Mouse (Mus musculus): ENCODE data around the gene Crlf2.

Crlf2 gene

DNA sequence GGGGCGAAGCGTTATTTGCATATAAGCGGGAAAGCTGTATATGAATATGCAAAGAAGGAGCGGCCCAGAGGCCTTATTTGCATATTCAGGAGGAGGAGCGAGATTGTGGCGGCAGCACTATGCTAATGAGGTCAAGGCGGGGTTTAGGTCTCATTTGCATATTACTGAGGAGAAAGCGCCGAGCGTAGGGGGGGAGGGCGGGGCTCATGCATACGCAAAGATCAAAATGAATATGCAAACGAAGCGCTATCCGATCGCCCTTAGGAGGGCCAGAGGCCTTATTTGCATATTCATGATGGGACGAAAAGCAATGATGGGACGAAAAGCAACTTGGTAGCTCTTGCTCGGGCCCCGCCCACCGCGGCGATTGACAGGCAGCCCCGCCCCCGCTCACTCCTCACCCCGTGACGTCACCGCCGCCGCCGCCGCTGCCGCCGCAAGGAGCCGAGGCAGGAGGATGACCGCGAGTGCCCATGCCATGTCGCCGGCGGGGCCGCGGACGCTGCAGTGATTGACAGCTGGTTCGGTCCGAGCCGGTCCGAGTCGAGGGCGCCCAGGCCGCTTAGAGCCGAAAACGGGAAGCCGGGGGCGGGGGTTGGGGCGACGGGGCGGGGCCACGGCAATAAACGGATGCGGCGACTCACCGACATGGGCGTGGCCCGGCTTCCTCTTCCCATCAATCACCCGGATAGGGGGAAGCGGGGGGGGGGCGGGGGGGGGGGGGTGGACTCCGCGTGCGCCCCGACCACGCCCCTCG is at the start of gene Crlf2:
Gene Crlf2 (minus strand): TSS at position 590 of the 757 bp plus-strand sequence.
- ATAC-seq (ENCODE audit: low TSS enrichment), result peak; percentile 62

DNA sequence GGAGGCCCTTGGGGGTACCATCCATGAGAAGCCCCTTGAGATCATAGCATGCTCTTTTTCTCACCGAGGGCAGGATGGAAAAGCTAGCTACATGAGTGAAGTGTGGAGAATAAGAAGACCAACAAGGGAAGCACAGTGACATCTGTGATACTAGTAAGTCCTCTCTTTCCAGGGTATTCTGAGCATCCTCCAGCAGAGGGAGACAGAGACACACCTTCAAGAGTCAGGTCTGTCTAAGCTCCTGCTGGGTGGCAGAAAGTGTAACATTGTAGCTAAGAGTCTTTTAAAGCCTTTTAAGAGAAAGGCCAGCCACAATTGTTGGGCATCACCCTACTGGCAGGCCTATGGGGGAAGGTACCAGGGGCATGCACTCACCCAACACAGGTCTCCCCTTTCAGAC is 43.8 kb upstream of the Crlf2 start:
- ATAC-seq (ENCODE audit: low TSS enrichment), result peak; percentile 69

DNA sequence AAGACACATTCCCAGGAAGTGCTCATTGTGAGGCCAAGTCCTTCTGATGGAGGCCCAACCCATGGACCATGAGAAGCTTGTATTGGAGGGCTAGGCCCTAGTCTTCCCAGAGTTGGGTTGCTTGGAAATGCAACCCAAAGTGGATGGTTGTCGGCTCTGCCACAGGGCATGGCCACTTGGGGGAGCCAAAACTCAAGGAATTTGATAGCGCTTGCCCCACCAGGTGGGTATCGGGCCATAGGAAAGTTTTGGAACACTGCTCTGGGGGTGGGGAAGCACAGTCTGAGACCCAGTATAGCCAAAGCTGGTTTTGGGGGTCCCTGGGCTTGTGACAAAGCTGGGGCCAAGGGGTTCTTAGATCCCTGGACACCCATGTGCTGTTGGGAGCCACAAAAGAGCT is 42.3 kb upstream of the Crlf2 start:
- ATAC-seq (ENCODE audit: low TSS enrichment), result peak; percentile 62; the same call in 1 of the 2 replicates

DNA sequence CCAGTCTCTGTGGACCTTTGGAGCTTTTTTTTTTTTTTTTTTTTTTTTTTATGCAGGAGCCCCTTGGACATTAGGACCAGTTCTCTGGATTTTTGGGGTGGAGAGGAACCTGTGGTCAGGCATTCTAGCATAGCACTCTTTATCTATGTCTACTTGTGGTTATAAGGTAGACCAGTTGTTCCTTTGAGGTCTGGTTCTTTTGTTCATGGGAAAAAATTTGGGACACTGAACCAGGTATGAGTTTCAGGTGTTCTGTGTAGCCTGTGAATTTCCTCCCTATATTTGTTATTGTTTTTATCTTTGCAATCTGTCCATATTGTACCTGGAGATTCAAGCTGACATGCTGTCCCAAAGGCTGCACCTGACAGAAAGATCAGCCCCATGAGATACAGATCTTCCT is 40.1 kb upstream of the Crlf2 start:
- ATAC-seq (ENCODE audit: low TSS enrichment), result no peak

DNA sequence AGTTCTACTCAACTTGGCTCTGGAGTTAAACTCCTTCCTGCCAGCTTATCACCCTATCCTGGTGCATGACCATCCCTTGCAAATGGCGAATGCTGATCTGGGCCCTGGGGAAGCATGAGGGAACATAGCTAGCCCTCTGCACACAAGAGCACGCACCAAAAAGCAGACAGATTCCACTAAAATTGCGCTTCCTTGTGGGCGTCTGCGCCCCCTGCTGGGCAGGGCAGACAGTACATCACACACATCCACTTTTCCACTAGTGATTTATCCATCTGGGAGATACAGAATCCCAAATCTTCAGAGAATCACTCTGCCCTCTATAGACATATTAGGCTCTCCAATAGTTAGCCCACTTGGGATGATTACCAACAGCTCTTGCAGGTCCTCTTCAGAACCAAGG is 37.9 kb upstream of the Crlf2 start:
- no peak for ATAC-seq (ENCODE audit: low TSS enrichment)

DNA sequence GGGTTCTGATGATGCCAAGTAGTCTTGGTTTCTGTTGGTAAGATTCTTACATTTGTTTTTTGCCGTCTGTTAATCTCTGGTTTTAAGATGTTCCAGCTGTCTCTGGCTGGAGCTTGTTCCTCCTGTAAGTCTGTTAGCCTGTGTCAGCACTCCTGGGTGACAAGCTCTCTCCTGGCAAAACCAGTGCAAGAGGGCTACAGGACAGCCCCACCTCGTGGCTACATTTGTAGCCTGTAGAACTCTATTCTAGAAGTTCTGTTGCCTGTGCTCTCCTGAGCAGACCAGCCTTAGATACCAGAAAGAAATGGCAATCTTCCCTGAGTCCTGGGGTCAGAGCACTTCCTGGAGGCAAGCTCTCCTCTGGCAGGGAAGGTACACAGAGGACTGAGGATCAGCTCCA is 4.0 kb upstream of the Crlf2 start:
- ATAC-seq (ENCODE audit: low TSS enrichment), result no peak

DNA sequence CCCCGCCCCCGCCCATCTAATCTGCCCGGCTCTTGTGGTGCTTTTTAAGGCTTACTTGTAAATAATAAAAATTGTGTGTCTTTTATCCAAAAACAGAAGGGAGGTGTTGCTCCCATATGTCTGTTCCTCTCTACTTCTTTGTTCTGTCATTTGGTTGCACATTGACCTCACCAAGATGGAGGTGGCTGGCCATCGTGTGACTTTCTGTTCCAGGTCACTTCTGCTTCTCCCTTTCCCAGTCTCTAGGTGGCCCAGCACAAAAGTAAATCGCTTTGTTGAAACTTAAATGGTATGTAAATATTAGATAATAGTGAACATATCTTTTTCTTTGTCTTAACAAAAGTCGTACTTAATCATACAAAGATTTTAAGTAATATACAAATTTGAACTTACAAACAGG is 398 bp upstream of the Crlf2 start:
- ATAC-seq (ENCODE audit: low TSS enrichment), result no peak

DNA sequence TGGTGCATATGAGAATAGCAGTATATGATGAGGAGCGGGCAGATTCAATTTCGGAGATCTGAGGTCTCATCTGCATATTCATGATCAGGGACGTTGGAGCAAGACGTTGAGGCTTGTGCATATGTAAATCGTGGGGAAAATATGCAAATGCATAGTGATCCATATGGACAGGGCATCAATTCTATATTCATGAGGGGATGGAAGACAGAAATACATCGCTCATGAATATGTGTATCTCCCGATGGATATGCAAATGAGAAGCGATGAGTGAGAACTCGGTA is 730 bp downstream of the Crlf2 start:
- ATAC-seq (ENCODE audit: low TSS enrichment), result no peak

DNA sequence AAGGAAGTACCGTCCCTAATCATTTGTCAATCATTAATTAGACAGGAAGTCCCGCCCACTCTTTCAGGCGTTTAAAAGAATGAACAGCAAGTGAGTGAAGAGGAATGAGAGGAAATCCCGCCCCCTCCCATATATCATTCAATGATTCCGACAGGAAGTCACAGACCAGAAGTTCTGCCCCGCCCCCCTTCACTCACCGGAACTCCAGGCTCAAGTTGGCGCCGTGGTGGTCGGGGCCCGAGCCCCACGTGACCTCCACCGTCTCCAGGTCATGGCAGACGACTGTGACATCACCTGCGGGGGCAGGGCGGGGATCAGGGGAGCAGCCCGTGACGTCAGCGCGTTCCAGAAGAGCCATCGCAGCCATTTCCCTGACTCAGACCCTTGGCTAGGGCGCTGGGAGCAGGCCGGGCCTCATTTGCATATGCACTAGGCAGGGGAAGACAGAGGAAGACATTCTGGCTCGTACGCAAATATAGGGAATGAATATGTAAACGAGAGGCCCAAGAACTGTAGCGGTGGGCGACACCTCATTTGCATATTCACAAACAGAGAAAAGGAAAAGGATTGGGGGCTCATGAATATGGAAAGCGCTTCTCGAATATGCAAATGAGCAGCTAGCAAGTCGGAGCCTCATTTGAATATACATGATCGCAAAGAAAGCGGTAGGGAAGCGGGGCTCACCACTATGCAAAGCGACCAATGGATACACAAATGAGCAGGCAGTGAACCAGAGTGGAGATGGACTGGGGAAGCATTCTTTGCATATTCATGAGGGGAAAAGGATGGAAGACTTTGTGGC is 1.3 kb downstream of the Crlf2 start:
- ATAC-seq (ENCODE audit: low TSS enrichment), result peak; percentile 60

DNA sequence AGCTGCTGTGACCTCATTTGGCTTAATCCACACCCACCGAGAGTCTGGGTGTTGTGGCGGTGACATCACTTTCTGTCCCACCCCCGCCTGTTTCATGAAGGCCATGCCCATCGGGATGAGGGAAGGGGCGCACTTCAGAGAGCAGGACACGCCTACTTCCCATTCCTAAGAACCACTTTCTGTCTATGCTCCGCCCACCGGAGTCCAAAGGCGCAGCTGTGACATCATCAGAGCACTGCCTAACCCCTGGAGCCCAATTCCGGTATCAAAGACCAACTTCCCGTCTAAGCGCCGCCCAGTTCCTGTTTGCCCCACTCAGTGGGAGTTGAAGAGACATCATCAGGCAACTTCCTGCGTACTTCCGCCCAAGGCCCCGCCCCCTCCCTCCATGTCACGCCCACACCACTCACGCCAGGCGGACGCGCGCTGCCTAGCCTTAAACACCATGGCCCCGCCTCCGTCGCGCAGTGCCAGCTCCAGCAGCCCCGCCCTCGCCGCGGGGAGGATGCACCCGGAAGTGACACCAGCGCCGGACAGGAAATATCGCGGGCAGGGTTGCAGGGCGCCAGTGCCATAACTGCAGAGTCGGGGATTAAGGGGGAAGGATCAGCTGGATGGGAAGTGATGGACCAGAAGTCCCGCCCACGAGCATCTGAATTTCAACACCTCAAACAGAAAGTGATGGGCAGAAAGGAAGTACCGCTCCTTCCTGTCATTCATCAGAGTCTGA is 2.0 kb downstream of the Crlf2 start:
- ATAC-seq (ENCODE audit: low TSS enrichment), result peak; percentile 62

DNA sequence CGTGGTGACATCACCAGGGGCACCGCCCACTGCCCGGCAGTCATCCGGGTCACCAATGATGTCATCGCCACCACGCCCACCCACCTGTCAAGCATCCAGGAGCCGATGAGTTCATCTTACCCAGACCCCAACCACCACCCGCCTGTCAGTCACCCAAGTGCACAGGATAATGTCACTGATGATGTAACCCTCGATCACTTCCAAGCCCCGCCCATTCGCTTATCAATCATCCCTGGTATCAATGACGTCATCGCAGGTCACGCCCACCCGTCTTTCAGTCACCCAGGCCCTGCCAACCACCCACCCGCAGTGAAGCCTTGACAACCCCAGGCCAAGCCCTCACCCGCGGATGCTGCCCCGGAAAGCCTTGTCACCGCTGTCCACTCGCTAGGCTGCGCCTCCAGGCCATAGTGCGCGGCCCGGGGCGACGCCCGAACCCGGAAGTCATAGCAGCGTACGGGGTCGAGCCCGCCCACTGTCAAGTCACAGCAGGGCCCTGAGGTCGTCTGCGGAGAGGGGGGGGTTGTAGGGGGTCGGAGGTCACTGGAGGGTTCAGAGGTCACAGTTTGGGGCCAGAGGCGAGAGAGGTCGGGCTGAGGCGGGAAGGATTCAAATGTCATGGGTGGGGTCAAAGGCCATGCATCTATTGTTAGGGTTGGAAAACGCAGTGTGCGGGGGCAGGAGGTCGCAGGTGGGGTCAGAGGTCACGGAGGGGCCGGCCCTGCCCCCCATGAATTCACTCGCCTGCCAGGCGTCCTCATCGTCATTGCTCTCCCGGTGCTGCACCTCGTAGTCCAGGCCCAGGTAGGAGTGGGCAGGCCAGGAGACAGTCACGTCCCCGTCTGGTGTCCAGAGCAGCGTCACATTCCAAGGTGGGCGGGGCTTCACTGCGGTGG is 2.9 kb downstream of the Crlf2 start:
- no peak for ATAC-seq (ENCODE audit: low TSS enrichment)

DNA sequence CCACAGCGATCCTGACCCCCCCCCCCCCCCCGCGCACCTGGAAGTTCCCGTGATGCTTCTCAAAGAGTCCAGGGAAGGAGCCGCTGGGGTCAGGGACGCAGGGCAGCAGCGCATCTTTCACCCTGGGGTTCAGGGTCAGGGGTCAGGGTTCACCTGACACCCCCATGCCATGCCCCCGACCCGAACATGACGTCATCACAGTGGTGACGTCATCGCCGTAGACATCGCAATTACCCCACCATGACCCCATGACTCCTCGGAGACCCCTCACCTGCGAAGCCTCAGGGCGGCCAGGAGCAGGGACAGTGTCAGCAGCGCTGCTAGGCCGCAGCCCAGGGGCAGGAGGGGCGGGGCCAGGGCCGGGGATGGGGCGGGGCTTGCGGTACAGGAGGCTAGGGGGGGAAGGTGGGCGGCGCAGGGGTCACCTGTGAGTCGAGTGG is 3.5 kb downstream of the Crlf2 start:
- ATAC-seq (ENCODE audit: low TSS enrichment), result no peak

DNA sequence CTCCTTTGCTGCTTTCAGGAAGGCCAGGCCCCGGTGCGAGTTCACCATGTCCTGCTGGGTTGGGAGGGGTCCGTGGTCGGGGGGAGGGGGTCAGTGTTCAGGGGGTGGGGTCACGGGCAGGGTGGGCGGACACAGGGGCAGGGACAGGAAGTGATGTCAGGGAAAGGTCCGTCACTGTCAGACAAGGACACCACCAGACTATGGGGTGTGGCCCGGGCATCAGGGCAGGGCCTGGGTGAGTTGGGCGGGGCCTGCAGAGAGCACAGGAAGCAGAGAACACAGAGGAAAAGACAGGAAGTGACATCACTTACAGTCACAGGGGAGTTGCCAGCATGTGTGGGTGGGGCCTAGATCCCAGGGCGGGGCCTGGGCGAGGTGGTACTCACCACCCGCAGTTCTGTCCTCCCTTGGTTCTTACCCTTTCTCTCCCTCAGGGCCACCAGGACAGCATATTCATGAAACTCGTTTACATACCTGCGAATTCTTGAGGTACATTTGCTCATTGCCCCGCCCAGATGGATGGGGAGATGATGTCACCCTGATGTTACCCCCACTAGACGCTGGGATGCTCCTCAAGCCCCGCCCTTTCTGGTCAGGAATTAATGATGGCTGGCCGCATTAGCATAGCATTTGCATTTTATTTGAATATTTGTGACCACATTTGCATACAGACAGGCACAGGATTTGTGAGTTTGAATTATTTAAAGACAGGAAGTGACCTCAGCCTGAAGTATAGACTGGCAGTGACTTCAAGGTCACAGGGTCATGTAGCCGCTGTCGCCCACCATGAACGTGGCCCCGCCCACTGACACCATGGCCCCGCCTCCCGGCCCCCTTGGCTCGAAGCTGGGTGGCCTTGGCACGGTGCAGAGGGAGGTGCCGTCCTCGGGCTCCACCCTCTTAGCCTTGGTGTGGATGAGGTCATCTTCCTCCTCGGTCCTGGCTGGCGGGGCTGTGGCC is 4.4 kb downstream of the Crlf2 start:
- ATAC-seq (ENCODE audit: low TSS enrichment), result no peak

DNA sequence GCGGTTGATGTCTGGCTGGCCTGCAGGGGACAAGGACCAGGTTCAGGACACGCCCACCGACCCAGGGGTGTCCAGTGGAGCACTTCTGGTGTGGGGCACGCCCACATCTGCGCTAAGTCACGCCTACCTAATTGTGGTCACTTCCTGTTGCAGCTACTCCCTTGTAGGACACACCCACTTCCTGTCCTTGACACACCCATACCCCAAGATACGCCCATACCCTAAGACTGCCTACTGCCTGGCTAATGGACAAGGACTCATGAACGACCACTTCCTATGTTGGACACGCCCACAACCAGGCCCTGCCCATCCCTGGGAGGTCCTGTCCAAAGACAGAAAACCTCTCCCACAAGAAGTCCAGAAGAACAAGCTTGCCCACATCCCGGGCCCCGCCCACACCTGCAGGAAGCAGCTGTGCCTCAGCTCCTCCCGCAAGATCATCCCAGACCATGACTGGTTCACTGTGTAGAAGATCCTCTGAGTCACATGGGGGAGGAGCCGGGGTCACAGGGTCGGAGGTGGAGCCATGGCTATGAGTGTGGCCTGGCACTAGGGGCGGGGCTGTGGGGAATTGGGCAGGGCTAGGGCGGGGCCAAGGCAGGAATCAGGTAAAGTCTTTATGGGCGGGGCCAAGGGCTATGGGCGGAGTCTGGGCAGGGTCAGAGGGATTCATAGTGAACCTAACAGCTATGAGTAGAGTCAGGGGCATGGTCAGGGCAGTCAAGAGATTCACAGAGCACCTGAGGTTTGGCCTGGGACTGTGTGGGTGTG is 5.4 kb downstream of the Crlf2 start:
- ATAC-seq (ENCODE audit: low TSS enrichment), result no peak

DNA sequence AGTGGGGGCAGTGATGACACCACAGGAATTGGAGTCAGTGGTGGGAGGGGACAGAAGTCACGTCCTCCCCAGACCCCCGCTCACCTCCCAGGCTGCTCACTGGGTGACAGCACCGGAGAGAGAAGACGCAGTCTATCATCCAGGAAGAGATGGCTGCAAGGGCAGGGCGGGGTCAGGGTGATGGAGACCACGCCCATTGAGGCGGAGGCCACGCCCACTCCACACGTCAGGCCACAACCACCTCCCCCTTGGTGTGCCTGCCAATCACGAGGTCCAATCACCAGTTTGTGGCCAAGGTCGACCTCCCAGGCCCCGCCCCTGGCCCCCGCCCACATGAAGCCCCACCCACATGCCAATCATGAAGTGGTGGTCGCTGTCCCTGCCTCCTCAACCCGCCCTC is 6.3 kb downstream of the Crlf2 start:
- no peak for ATAC-seq (ENCODE audit: low TSS enrichment)

DNA sequence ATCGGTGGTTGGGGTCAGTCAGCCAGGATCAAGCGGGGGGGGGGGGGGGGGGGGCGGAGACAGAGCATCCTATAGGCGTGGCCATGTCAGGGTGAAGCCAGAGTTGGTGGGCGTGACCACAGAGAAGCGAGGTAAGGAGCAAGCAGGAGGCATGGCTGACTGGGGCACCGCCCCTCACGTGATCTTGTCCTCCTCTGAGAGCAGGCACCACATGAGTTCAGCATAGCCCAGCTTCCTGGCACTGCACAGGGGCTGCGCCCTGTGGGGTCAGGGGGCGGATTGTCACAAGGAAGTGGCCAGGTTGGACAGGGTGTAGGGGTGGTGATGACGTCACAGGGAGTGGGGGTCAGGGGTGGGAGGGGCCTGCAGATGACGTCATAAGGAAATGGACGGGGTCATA is 6.7 kb downstream of the Crlf2 start:
- ATAC-seq (ENCODE audit: low TSS enrichment), result no peak

DNA sequence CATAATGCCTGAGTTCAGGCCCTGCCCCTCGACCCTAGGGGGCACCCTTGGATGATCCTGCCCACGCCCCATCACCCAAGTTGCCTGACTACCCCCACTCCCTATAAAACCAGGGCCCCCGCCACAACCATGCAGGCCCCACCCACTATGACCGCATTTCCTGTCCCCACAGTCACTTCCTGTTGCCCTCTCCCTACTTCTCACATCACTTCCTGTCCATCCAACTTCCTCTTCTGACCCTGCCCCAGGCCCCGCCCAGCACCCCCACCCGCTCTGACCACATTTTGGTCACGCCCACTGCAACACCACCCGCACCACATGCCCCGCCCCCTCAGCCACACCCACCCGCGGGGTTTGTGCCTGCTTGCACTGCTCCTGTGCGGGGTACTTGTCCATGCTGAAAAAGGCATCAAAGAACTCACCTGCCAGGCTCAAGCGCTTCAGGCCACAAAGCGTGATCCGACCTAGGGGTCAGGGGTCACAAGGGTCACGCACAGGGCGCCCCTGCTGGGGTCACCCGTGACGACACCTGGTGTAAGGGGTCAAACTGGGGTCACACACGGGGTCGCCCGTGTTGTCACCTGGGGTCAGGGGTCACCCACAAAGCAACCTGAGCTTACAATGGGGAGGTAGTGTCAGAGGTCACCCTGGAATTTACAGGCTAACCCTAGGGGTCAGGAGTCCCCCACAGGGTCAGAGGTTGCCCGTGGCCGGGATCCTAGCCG is 7.6 kb downstream of the Crlf2 start:
- no peak for ATAC-seq (ENCODE audit: low TSS enrichment)

DNA sequence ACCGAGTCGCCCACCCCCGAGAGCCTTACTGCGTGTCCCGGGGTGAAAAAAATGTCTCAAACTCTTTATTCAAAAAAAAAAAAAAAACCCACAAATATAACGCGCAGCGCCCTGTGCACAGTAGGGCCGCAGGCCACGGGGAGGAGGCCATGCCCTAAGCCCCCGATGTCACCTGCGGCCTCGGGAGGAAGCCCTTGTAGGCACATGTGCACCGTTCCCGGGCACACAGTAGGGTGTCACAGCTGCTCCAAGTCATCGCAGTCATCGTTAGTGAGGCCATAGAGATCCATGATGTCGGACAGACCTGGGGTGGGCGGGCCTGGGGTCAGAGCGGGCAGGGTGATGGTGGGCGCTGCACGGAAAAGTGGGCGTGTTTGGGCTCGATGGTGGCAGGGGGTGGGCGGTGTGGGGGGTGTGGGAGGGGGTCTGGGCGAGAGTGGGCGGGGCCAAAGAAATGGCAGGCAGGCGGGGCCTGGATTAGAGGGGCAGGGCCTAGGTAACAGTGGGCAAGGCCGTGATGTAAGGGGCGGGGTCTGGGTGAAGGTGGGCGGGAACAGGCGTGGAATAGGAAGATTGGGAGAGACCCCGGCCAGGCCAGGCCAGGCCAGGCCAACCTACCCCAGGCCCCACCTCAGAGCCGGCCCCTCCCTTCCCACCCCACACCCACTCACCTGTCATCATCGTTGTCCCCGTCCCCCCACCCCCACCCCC is 8.4 kb downstream of the Crlf2 start:
- no peak for ATAC-seq (ENCODE audit: low TSS enrichment)

Measured in frontal cortex, adult (tissue).